Mouse (Mus musculus): Measurements from ENCODE around the gene Hist1h2af. TPM values are rescaled to one million over a fixed set of nuclear protein-coding genes. Genes with fewer than 3 reads are reported as not detected.

Hist1h2af gene
- polyA plus RNA-seq, 1 experiment from 2014 or later = 2.0 TPM

- Histone ChIP-seq H3K36me3 (ENCODE audit: control insufficient read depth, insufficient read depth) (no peaks in the 10 kb centered on the region), H3K27me3 (ENCODE audit: control insufficient read depth, insufficient read depth, low read depth, low read length) (no peaks in the 10 kb centered on the region), H3K27ac (ENCODE audit: low read length) (no peak overlapping the region), H3K4me2 (ENCODE audit: low read depth, low read length) (peak overlapping the region; percentile 60), H3K9me3 (replicated peaks; ENCODE audit: control insufficient read depth, low read length) (no peaks in the 10 kb centered on the region), H3K9ac (ENCODE audit: low read depth, low read length) (no peak overlapping the region), H3K4me1 (ENCODE audit: control insufficient read depth, low read depth, low read length) (peaks cover 23% of the 10 kb centered on the region), H3K4me3 (ENCODE audit: low read depth, low read length) (peak overlapping the region; percentile 48)
- no peak for ATAC-seq (ENCODE audit: low read depth)
- WGBS (ENCODE audit: insufficient replicate concordance) = 16% methylated on average over 10 of the region's 10 CpGs
Measured at GRCm38 (mm10) chr13:23498653-23499052, 35.1 kb upstream of the Hist1h2af start.

GRCm38 (mm10) chr13:23499943-23500342 is 33.8 kb upstream of the Hist1h2af start:
- Histone ChIP-seq H3K9me3 (replicated peaks; ENCODE audit: control insufficient read depth, low read length) (no peaks in the 10 kb centered on the region), H3K4me3 (ENCODE audit: low read depth, low read length) (no peak overlapping the region), H3K9ac (ENCODE audit: low read depth, low read length) (no peak overlapping the region), H3K4me1 (ENCODE audit: control insufficient read depth, low read depth, low read length) (peaks cover 30% of the 10 kb centered on the region), H3K27ac (ENCODE audit: low read length) (no peak overlapping the region), H3K4me2 (ENCODE audit: low read depth, low read length) (0 out of 2 replicates have a peak overlapping the region, but pooled peaks have one; percentile 60), H3K36me3 (ENCODE audit: control insufficient read depth, insufficient read depth) (no peaks in the 10 kb centered on the region), H3K27me3 (ENCODE audit: control insufficient read depth, insufficient read depth, low read depth, low read length) (no peaks in the 10 kb centered on the region)
- peak; percentile 28; the same call in 1 of the 2 replicates for ATAC-seq (ENCODE audit: low read depth)
- 6% methylated on average over 7 of the region's 7 CpGs for WGBS (ENCODE audit: insufficient replicate concordance)

DNA sequence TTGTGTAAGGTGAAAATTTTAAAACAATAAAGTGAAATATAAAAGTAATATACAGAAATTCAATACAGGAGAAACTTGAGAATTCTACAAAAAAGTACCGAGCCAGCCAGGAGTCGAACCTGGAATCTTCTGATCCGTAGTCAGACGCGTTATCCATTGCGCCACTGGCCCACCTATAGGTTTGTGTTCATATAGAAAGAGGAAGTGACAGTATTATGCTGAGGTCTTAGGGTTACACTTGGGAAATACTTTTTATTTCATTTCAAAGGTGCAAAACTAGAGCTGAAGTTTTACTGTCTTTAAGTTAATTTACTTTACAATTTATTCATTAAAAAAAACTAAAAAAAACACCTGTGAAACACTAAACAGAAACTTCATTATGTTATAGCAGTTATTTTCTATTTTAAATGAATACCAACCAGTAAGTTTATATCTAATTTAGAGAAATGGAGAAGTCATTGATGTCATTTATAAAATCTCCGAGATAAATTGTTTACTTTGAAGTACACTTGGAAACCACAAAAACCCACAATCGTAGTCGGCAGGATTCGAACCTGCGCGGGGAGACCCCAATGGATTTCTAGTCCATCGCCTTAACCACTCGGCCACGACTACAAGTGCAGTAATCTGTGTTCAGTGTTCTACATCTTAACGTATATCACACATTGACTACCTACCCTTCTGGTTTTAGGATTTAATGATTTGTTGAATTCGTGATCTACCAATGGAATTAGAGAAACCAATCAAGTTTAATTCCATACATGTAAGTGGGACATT is 33.1 kb upstream of the Hist1h2af start:
- H3K36me3 ChIP-seq (ENCODE audit: control insufficient read depth, insufficient read depth) = no peaks in the 10 kb centered on the region
- under 1% methylated on average over 17 of the region's 17 CpGs for WGBS (ENCODE audit: insufficient replicate concordance)
- ATAC-seq (ENCODE audit: low read depth) = peak; percentile 80
- H3K4me1 ChIP-seq (ENCODE audit: control insufficient read depth, low read depth, low read length) = peaks cover 37% of the 10 kb centered on the region
- no peak overlapping the region for H3K9ac ChIP-seq (ENCODE audit: low read depth, low read length)
- H3K27me3 ChIP-seq (ENCODE audit: control insufficient read depth, insufficient read depth, low read depth, low read length) = no peaks in the 10 kb centered on the region
- H3K4me3 ChIP-seq (ENCODE audit: low read depth, low read length) = peak overlapping the region; percentile 21; the same call in 1 of the 2 replicates
- no peak overlapping the region for H3K27ac ChIP-seq (ENCODE audit: low read length)
- H3K9me3 ChIP-seq (replicated peaks; ENCODE audit: control insufficient read depth, low read length) = no peaks in the 10 kb centered on the region
- H3K4me2 ChIP-seq (ENCODE audit: low read depth, low read length) = peak overlapping the region; percentile 56

DNA sequence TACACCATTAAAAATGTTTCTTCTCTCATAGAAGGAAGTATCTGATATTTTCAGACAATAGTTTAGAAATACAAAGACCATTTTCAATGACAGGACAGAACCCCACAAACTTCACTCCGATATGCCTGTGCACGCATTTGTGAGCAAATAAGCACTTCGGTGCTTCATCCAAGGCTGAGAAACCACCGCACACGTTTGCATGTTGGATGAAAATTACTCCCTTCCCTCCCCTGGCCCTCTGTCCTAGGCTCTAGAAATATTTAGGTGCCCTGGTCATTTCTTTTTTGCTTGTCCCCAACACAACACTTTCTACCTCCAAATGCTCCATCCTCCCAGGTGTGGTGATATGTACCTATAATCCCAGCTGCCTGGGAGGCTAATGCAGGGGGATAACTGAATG is 32.2 kb upstream of the Hist1h2af start:
- Histone ChIP-seq H3K9me3 (replicated peaks; ENCODE audit: control insufficient read depth, low read length) (no peaks in the 10 kb centered on the region), H3K27me3 (ENCODE audit: control insufficient read depth, insufficient read depth, low read depth, low read length) (no peaks in the 10 kb centered on the region), H3K27ac (ENCODE audit: low read length) (no peak overlapping the region), H3K4me3 (ENCODE audit: low read depth, low read length) (peak overlapping the region; percentile 26), H3K9ac (ENCODE audit: low read depth, low read length) (no peak overlapping the region; the same call in 1 of the 2 replicates), H3K4me2 (ENCODE audit: low read depth, low read length) (peak overlapping the region; percentile 56), H3K4me1 (ENCODE audit: control insufficient read depth, low read depth, low read length) (peaks cover 44% of the 10 kb centered on the region), H3K36me3 (ENCODE audit: control insufficient read depth, insufficient read depth) (no peaks in the 10 kb centered on the region)
- no peak for ATAC-seq (ENCODE audit: low read depth)
- WGBS (ENCODE audit: insufficient replicate concordance) = 26% methylated on average over 5 of the region's 5 CpGs

GRCm38 (mm10) chr13:23502031-23502567 is 31.6 kb upstream of the Hist1h2af start:
- peak overlapping the region; percentile 23 for H3K9ac ChIP-seq (ENCODE audit: low read depth, low read length)
- WGBS (ENCODE audit: insufficient replicate concordance) = 26% methylated on average over 9 of the region's 9 CpGs
- no peak for ATAC-seq (ENCODE audit: low read depth)

DNA sequence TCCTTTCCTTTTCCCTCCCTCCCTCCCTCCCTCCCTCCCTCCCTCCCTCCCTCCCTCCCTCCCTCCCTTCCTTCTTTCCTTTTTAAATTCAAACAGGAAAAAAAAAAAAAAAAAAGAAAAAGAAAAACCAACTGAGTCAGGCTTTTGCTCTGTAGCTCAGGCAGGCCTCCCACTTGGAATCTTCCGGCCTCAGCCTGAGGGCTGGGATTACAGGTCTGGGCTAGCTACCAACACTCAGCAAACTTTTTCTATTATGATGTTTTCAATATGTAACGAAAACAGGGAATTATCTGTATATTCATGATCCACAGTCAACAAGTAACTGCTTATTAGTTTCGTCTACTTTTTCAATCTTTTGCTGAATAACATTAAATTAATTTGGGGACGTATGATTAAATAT is 30.8 kb upstream of the Hist1h2af start:
- Histone ChIP-seq H3K4me1 (ENCODE audit: control insufficient read depth, low read depth, low read length) (peaks cover 54% of the 10 kb centered on the region), H3K27ac (ENCODE audit: low read length) (no peak overlapping the region), H3K4me2 (ENCODE audit: low read depth, low read length) (no peak overlapping the region), H3K27me3 (ENCODE audit: control insufficient read depth, insufficient read depth, low read depth, low read length) (no peaks in the 10 kb centered on the region), H3K9ac (ENCODE audit: low read depth, low read length) (no peak overlapping the region), H3K4me3 (ENCODE audit: low read depth, low read length) (no peak overlapping the region), H3K9me3 (replicated peaks; ENCODE audit: control insufficient read depth, low read length) (no peaks in the 10 kb centered on the region), H3K36me3 (ENCODE audit: control insufficient read depth, insufficient read depth) (no peaks in the 10 kb centered on the region)
- WGBS (ENCODE audit: insufficient replicate concordance) = 70% methylated on average over 4 of the region's 4 CpGs
- no peak for ATAC-seq (ENCODE audit: low read depth)

More at GRCm38 (mm10) chr13:23502031-23502567, 31.6 kb upstream of the Hist1h2af start:
- Histone ChIP-seq H3K4me1 (ENCODE audit: control insufficient read depth, low read depth, low read length) (peaks cover 50% of the 10 kb centered on the region), H3K9me3 (replicated peaks; ENCODE audit: control insufficient read depth, low read length) (no peaks in the 10 kb centered on the region), H3K36me3 (ENCODE audit: control insufficient read depth, insufficient read depth) (no peaks in the 10 kb centered on the region), H3K27me3 (ENCODE audit: control insufficient read depth, insufficient read depth, low read depth, low read length) (no peaks in the 10 kb centered on the region), H3K27ac (ENCODE audit: low read length) (no peak overlapping the region), H3K4me2 (ENCODE audit: low read depth, low read length) (peak overlapping the region; percentile 56), H3K4me3 (ENCODE audit: low read depth, low read length) (peak overlapping the region; percentile 26)

DNA sequence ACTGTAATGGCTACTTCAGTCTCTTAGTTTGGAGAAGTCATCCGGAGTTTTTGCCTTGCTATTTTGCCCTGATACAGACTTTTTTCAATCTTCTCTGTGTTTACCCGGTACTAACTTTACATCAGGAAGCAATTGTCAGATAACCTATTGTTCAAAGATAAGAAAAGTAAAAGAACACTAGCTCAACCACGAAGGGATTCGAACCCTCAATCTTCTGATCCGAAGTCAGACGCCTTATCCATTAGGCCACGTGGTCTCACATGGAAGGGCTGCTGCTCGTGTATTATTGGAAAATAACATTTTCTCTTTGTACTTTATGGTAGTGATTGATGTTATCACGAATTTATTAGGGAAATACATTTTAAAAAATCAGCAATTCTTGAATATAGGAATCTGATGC is 29.9 kb upstream of the Hist1h2af start:
- WGBS (ENCODE audit: insufficient replicate concordance) = under 1% methylated on average over 9 of the region's 9 CpGs
- ATAC-seq (ENCODE audit: low read depth) = no peak
- H3K36me3 ChIP-seq (ENCODE audit: control insufficient read depth, insufficient read depth) = no peaks in the 10 kb centered on the region
- peak overlapping the region; percentile 18; the same call in 1 of the 2 replicates for H3K4me2 ChIP-seq (ENCODE audit: low read depth, low read length)
- H3K4me3 ChIP-seq (ENCODE audit: low read depth, low read length) = no peak overlapping the region
- no peaks in the 10 kb centered on the region for H3K27me3 ChIP-seq (ENCODE audit: control insufficient read depth, insufficient read depth, low read depth, low read length)
- no peak overlapping the region for H3K9ac ChIP-seq (ENCODE audit: low read depth, low read length)
- peaks cover 49% of the 10 kb centered on the region for H3K4me1 ChIP-seq (ENCODE audit: control insufficient read depth, low read depth, low read length)
- H3K27ac ChIP-seq (ENCODE audit: low read length) = no peak overlapping the region
- no peaks in the 10 kb centered on the region for H3K9me3 ChIP-seq (replicated peaks; ENCODE audit: control insufficient read depth, low read length)

DNA sequence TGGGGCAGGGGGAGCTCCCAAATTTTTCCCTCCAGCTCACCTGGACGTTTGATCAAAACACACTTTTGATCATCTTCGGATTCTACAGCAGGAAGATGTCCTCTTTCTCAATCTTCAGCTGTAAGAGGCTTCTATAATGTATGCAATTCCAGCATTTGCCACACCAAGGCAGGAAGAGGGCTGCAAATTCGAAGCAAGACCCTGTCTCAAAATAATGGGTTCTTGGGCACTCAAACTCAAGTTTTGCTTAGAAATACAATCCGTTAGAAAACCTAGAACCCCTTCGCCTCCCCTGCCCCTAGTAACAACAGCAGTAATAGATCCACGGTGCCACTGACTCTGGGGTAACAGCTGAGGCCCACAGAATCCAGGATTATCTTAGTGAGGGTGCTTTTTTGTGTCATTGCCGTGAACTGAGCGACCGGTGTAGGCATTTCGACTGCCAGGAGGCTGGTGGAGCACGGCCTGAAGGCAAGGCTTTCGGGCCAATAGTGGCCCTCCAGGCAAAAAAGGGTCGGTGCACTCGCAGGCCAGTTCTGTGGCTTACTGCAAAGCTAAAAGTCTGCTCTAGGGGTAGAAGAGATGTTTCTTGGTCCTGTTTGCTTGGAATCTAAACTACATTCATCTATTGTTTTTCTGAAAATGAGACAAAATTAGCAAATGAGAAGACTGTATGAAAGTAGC is 27.9 kb upstream of the Hist1h2af start:
- Histone ChIP-seq H3K4me1 (ENCODE audit: control insufficient read depth, low read depth, low read length) (peaks cover 43% of the 10 kb centered on the region), H3K9me3 (replicated peaks; ENCODE audit: control insufficient read depth, low read length) (no peaks in the 10 kb centered on the region), H3K36me3 (ENCODE audit: control insufficient read depth, insufficient read depth) (no peaks in the 10 kb centered on the region), H3K4me2 (ENCODE audit: low read depth, low read length) (peak overlapping the region; percentile 73), H3K27ac (ENCODE audit: low read length) (peak overlapping the region; percentile 43; the same call in 1 of the 2 replicates), H3K4me3 (ENCODE audit: low read depth, low read length) (peak overlapping the region; percentile 59), H3K9ac (ENCODE audit: low read depth, low read length) (peak overlapping the region; percentile 66), H3K27me3 (ENCODE audit: control insufficient read depth, insufficient read depth, low read depth, low read length) (no peaks in the 10 kb centered on the region)
- WGBS (ENCODE audit: insufficient replicate concordance) = 4% methylated on average over 14 of the region's 14 CpGs
- ATAC-seq (ENCODE audit: low read depth) = peak; percentile 45

Measured in liver, embryonic 16.5 days (tissue).